8 mouse cellular contexts compared by ENCODE assay signal in genomic region chr15:79062376-79063159, GRCm38 (mm10). TPM values are rescaled to one million over a fixed set of nuclear protein-coding genes. Genes with fewer than 3 reads are reported as not detected.
DNase-seq lines count a peak whose midpoint lies in the region; ATAC-seq and TF ChIP-seq lines count a peak whose summit lies in the region.

Gene Ankrd54 (minus strand): TSS chr15:79062893.

- intact Hi-C loops in gastrocnemius, adult 2 months (cut with DNase I), result loop anchor here (1.0 kb wide), 1 partner anchor 13 kb away; the partner anchor contains the start of gene Eif3l
- intact Hi-C loops in left cerebral cortex, adult 2 months (cut with DNase I), result no loop called here

- no peaks in the 10 kb centered on the region for H3K9me3 ChIP-seq in hindbrain, postnatal 0 days (ENCODE audit: low read length)

- 0 out of 2 replicates have a peak, but pooled peaks cover 2% of the 10 kb centered on the region for H3K4me1 ChIP-seq in hindbrain, postnatal 0 days (ENCODE audit: insufficient read depth, low read length)

- no peaks in the 10 kb centered on the region for H3K27me3 ChIP-seq in hindbrain, postnatal 0 days (ENCODE audit: insufficient read depth, low read length)

- peak within 1 kb of the TSS; percentile 86 for H3K27ac ChIP-seq in gastrocnemius, adult 2 months
- H3K27ac ChIP-seq in hindbrain, postnatal 0 days, result peak within 1 kb of the TSS; percentile 62
- H3K27ac ChIP-seq in left cerebral cortex, adult 2 months, result peak within 1 kb of the TSS; percentile 82

- peak within 1 kb of the TSS; percentile 69 for H3K4me2 ChIP-seq in hindbrain, postnatal 0 days (ENCODE audit: low read depth, low read length)

- peak; percentile 99 for DNase-seq in ZHBTc4 (ENCODE audit: low read depth, low spot score)
- peak; percentile 98 for DNase-seq in gastrocnemius, adult 2 months
- peak; percentile 100 for DNase-seq in hindbrain, postnatal 0 days (ENCODE audit: low spot score)
- DNase-seq in left cerebral cortex, adult 2 months (ENCODE audit: extremely low spot score in 1 of 2, low spot score in 2 of 2), result peak; percentile 94 to 99
- peak; percentile 98 for DNase-seq in right cerebral cortex, adult 2 months (ENCODE audit: low spot score in 2 of 2)
- DNase-seq in urinary bladder, postnatal 14 days (ENCODE audit: low spot score), result peak; percentile 97

- TF ChIP-seq CTCF in gastrocnemius, adult 2 months (IDR thresholded peaks at IDR 0.05), result no peak
- no peak for TF ChIP-seq CTCF in hindbrain, postnatal 0 days (IDR thresholded peaks at IDR 0.05; ENCODE audit: low read depth)
- no peak for TF ChIP-seq CTCF in left cerebral cortex, adult 2 months (IDR thresholded peaks at IDR 0.05)

- WGBS in hindbrain, postnatal 0 days, result under 1% methylated on average over 71 of the region's 80 CpGs

- ATAC-seq in common myeloid progenitor, adult 5-6 weeks (replicated peaks; ENCODE audit: low read depth, poor library complexity, severe bottlenecking), result peak; percentile 97
- peak; percentile 100 for ATAC-seq in hindbrain, postnatal 0 days
- peak; percentile 99 for ATAC-seq in megakaryocyte, adult 5-6 weeks (ENCODE audit: poor library complexity, severe bottlenecking)

- H3K4me3 ChIP-seq in gastrocnemius, adult 2 months, result peak within 1 kb of the TSS; percentile 98
- H3K4me3 ChIP-seq in hindbrain, postnatal 0 days (ENCODE audit: low read length), result peak within 1 kb of the TSS; percentile 70
- peak within 1 kb of the TSS; percentile 79 for H3K4me3 ChIP-seq in left cerebral cortex, adult 2 months

- H3K9ac ChIP-seq in hindbrain, postnatal 0 days (replicated peaks; ENCODE audit: low read length), result peak within 1 kb of the TSS; percentile 63

- H3K36me3 ChIP-seq in hindbrain, postnatal 0 days (ENCODE audit: insufficient read depth, low read length), result peaks cover 30% of the 10 kb centered on the region

RNA-seq across cellular contexts. Expression of gene Ankrd54, which starts in this region (rescaled TPM):
- 12.0 and 18.3 TPM in 2 replicates for total RNA-seq in common myeloid progenitor, adult 5-6 weeks (2017)
- 1 to 10 TPM; 4.5 to 5.1 TPM for total RNA-seq in gastrocnemius, adult 2 months (2021)
- total RNA-seq in hindbrain, postnatal 0 days (2014; rRNA removed), result 60.4 and 62.5 TPM in 2 replicates
- polyA plus RNA-seq in hindbrain, postnatal 0 days (2015; fragmentation: Nextera tagmentation; extraction: Ambion mirVana), result 36.7 and 42.4 TPM in 2 replicates
- total RNA-seq in left cerebral cortex, adult 2 months (2021), result 10 to 100 TPM; 19.7 to 19.8 TPM
- total RNA-seq in megakaryocyte, adult 5-6 weeks (2015), result 13.5 and 14.3 TPM in 2 replicates
- 10.3 and 11.2 TPM in 2 replicates for total RNA-seq in megakaryocyte, adult 5-6 weeks (2017)

Comparison
In these comparisons a context has a peak if more than half of its experiments do, and no peak if none do; other contexts are left out.
1. Peak in every context shown above with its lines: DNase-seq, ATAC-seq, H3K4me3 ChIP-seq and H3K27ac ChIP-seq.